Mouse (Mus musculus): ENCODE measurements at regions not wholly inside any gene's neighbourhood (a gene's known extent, or its start where the extent isn't known, plus 50 kb on each side); places are given as distances from the start of the nearest gene placed in this dataset.
A peak's percentile ranks its signal among the peaks of the same experiment; 100 is the strongest.

- ATAC-seq: no peak
These were observed 269.9 kb upstream of the Ube2e3 start for GRCm38 (mm10) chr2:78598039-78598438.

GRCm38 (mm10) chr2:78596251-78596650, 271.7 kb upstream of the Ube2e3 start:
- no peak for ATAC-seq

GRCm38 (mm10) chr2:78580013-78580412, 287.9 kb upstream of the Ube2e3 start:
- no peak for ATAC-seq

- no peak for ATAC-seq
These were observed 295.4 kb upstream of the Ube2e3 start for GRCm38 (mm10) chr2:78572492-78572891.

- ATAC-seq: no peak
These were observed 309.8 kb upstream of the Ube2e3 start for GRCm38 (mm10) chr2:78558128-78558527.

- ATAC-seq: no peak
These were observed 316.8 kb upstream of the Ube2e3 start for GRCm38 (mm10) chr2:78551085-78551484.

GRCm38 (mm10) chr2:78548683-78549467, 319.0 kb upstream of the Ube2e3 start:
- ATAC-seq: no peak

GRCm38 (mm10) chr2:78547286-78547685, 320.6 kb upstream of the Ube2e3 start:
- no peak for ATAC-seq

GRCm38 (mm10) chr2:78540422-78540821, 327.5 kb upstream of the Ube2e3 start:
- ATAC-seq: no peak

- ATAC-seq: no peak
These were observed 328.2 kb upstream of the Ube2e3 start for GRCm38 (mm10) chr2:78539592-78540300.

- ATAC-seq: no peak
These were observed 330.4 kb upstream of the Ube2e3 start for GRCm38 (mm10) chr2:78537574-78537973.

- peak; percentile 19 for ATAC-seq
These were observed 334.0 kb upstream of the Ube2e3 start for GRCm38 (mm10) chr2:78533881-78534280.

- ATAC-seq: no peak
These were observed 337.4 kb upstream of the Ube2e3 start for GRCm38 (mm10) chr2:78530535-78530934.

GRCm38 (mm10) chr2:78520258-78521023, 347.5 kb upstream of the Ube2e3 start:
- no peak for ATAC-seq

GRCm38 (mm10) chr2:78493115-78493514, 374.8 kb upstream of the Ube2e3 start:
- ATAC-seq: no peak

- no peak for ATAC-seq
These were observed 387.9 kb upstream of the Ube2e3 start for GRCm38 (mm10) chr2:78480036-78480435.

- ATAC-seq: no peak
These were observed 408.5 kb upstream of the Ube2e3 start for GRCm38 (mm10) chr2:78459444-78459843.

- ATAC-seq: no peak
These were observed 414.5 kb upstream of the Ube2e3 start for GRCm38 (mm10) chr2:78453411-78453810.

GRCm38 (mm10) chr2:78436816-78437215, 431.1 kb upstream of the Ube2e3 start:
- ATAC-seq: no peak

GRCm38 (mm10) chr2:78435071-78435470, 432.9 kb upstream of the Ube2e3 start:
- no peak for ATAC-seq

- no peak for ATAC-seq
These were observed 440.1 kb upstream of the Ube2e3 start for GRCm38 (mm10) chr2:78427659-78428336.

- ATAC-seq: no peak
These were observed 449.2 kb upstream of the Ube2e3 start for GRCm38 (mm10) chr2:78418561-78419338.

All from activated CD4-positive, CD25-positive, alpha-beta regulatory T cell, adult 4 months (primary cell).